Mouse (Mus musculus): Measurements from ENCODE around the gene Gm17387.

DNA sequence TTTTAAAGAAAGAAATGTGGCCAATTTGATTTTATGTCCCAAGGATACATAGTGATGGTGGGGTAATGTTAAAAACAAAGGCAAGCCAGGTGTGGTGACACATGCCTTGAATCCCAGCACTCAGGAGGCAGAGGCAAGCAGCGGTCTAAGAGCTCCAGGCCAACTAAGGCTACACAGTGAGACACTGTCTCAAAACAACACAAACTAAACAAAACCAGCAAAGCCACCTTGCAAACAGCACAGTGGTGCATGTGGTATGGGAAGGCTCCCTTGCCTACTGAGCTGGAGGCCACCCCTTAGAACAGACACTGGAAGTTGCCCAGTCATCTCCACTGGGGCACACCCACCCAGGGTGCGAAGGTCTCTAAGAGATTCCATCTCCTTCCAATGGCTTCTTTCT is 31.0 kb downstream of the Gm17387 start:
- TF ChIP-seq CTCF (conservative IDR thresholded peaks at IDR 0.05; ENCODE audit: low read length) (no peak), POU5F1 (IDR thresholded peaks at IDR 0.05; ENCODE audit: borderline replicate concordance, low read length) (no peak), NANOG (IDR thresholded peaks at IDR 0.05; ENCODE audit: borderline replicate concordance, low read length) (no peak)

All from E14TG2a.4 (cell line).